Mouse (Mus musculus): Measurements from ENCODE around the gene Cux2. TPM values are rescaled to one million over a fixed set of nuclear protein-coding genes. Genes with fewer than 3 reads are reported as not detected.

Cux2 gene
- polyA plus RNA-seq (2015; fragmentation: Nextera tagmentation; extraction: Ambion mirVana), result 1.4 and 3.1 TPM in 2 replicates

- Histone ChIP-seq H3K9me3 (replicated peaks; ENCODE audit: control insufficient read depth, low read length) (no peaks in the 10 kb centered on the region), H3K4me1 (ENCODE audit: control insufficient read depth, low read depth, low read length) (peaks cover 2% of the 10 kb centered on the region; the same call in 1 of the 2 replicates), H3K9ac (ENCODE audit: low read depth, low read length) (peak within 1 kb of the TSS; percentile 18; the same call in 1 of the 2 replicates), H3K4me3 (ENCODE audit: low read depth, low read length) (peak within 1 kb of the TSS; percentile 65), H3K27ac (ENCODE audit: low read length) (no peak within 1 kb of the TSS), H3K4me2 (ENCODE audit: low read depth, low read length) (peak within 1 kb of the TSS; percentile 59), H3K27me3 (ENCODE audit: control insufficient read depth, insufficient read depth, low read depth, low read length) (peaks cover 55% of the 10 kb centered on the region), H3K36me3 (ENCODE audit: control insufficient read depth, insufficient read depth) (no peaks in the 10 kb centered on the region)
- under 1% methylated on average over 82 of the region's 90 CpGs for WGBS (ENCODE audit: insufficient replicate concordance)
- peak; percentile 69 for ATAC-seq (ENCODE audit: low read depth)
Measured at GRCm38 (mm10) chr5:122050017-122050831, at the start of gene Cux2. TSS of gene Cux2 (minus strand) at chr5:122050102.

DNA sequence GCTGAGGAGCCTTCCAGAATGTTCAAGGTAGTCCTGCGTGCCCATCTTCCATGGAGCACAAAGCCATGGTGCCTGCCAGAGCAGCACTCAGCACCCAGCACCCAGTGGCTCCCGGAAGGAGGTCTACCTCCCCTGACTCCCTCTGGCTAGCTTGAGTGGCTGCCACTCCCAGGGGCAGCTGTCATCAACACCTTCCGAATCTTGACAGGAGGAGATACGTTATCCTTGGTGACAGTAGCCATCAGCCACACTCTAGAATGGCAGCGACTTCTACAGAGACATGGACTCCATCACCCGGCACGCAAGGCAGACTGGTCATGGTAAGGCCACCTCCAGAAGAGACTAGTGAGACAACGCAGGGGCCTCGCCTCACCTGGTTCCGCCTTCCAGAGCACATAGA is 44.5 kb upstream of the Cux2 start:
- no peak overlapping the region for H3K9ac ChIP-seq (ENCODE audit: low read depth, low read length)
- H3K4me3 ChIP-seq (ENCODE audit: low read depth, low read length), result no peak overlapping the region
- H3K27ac ChIP-seq (ENCODE audit: low read length), result no peak overlapping the region
- H3K4me1 ChIP-seq (ENCODE audit: control insufficient read depth, low read depth, low read length), result no peaks in the 10 kb centered on the region
- WGBS (ENCODE audit: insufficient replicate concordance), result 74% methylated on average over 10 of the region's 10 CpGs
- ATAC-seq (ENCODE audit: low read depth), result no peak
- H3K9me3 ChIP-seq (replicated peaks; ENCODE audit: control insufficient read depth, low read length), result no peaks in the 10 kb centered on the region
- no peaks in the 10 kb centered on the region for H3K36me3 ChIP-seq (ENCODE audit: control insufficient read depth, insufficient read depth)
- H3K4me2 ChIP-seq (ENCODE audit: low read depth, low read length), result no peak overlapping the region
- no peaks in the 10 kb centered on the region for H3K27me3 ChIP-seq (ENCODE audit: control insufficient read depth, insufficient read depth, low read depth, low read length)

DNA sequence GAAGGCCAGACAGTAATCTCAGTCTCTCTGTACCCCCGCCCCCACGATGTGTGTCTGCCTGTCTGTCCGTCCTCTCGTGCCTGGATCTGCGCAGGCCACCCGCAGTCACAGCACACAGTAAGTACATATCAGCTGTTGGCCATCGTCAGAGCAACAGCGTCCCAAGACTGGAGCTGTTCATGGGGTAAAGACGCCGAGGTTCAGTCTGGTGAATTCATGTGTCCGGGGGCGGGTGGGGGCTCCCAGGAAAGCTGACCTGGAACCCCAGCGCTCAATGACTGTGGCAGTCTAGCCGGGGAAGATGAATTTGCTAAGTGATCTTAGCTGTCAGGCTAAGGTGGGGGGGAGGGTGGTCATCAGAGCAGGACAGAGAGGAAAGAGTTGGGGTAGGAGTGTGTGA is 43.8 kb upstream of the Cux2 start:
- H3K4me3 ChIP-seq (ENCODE audit: low read depth, low read length), result no peak overlapping the region
- no peaks in the 10 kb centered on the region for H3K9me3 ChIP-seq (replicated peaks; ENCODE audit: control insufficient read depth, low read length)
- no peak overlapping the region for H3K9ac ChIP-seq (ENCODE audit: low read depth, low read length)
- WGBS (ENCODE audit: insufficient replicate concordance), result 71% methylated on average over 14 of the region's 14 CpGs
- H3K36me3 ChIP-seq (ENCODE audit: control insufficient read depth, insufficient read depth), result no peaks in the 10 kb centered on the region
- H3K4me2 ChIP-seq (ENCODE audit: low read depth, low read length), result no peak overlapping the region
- ATAC-seq (ENCODE audit: low read depth), result no peak
- H3K27ac ChIP-seq (ENCODE audit: low read length), result no peak overlapping the region
- H3K27me3 ChIP-seq (ENCODE audit: control insufficient read depth, insufficient read depth, low read depth, low read length), result no peaks in the 10 kb centered on the region
- H3K4me1 ChIP-seq (ENCODE audit: control insufficient read depth, low read depth, low read length), result no peaks in the 10 kb centered on the region

DNA sequence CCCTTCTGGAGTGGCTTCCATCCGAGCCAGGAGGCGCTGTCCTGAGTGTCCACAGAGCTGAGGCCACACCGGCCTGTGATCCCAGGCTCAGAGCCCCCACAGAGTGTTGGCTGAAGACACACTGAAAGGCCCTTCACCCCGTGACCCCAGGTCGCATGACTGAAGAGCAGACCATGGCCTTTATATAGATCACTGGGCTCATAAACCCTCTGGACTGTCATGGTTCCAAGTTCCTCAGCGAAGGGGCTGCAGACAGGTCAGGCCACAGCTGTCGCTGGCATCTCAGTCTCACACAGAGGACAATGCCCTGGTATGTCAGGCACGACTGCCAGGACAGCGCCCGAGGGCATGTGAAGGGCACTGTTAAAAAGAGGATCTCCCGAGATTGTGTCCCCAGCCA is 42.9 kb upstream of the Cux2 start:
- H3K9ac ChIP-seq (ENCODE audit: low read depth, low read length), result no peak overlapping the region
- no peaks in the 10 kb centered on the region for H3K4me1 ChIP-seq (ENCODE audit: control insufficient read depth, low read depth, low read length)
- no peaks in the 10 kb centered on the region for H3K9me3 ChIP-seq (replicated peaks; ENCODE audit: control insufficient read depth, low read length)
- no peak for ATAC-seq (ENCODE audit: low read depth)
- H3K27ac ChIP-seq (ENCODE audit: low read length), result no peak overlapping the region
- H3K27me3 ChIP-seq (ENCODE audit: control insufficient read depth, insufficient read depth, low read depth, low read length), result no peaks in the 10 kb centered on the region
- H3K4me3 ChIP-seq (ENCODE audit: low read depth, low read length), result no peak overlapping the region
- 63% methylated on average over 11 of the region's 11 CpGs for WGBS (ENCODE audit: insufficient replicate concordance)
- H3K4me2 ChIP-seq (ENCODE audit: low read depth, low read length), result no peak overlapping the region
- H3K36me3 ChIP-seq (ENCODE audit: control insufficient read depth, insufficient read depth), result no peaks in the 10 kb centered on the region

- WGBS (ENCODE audit: insufficient replicate concordance), result 15% methylated on average over 15 of the region's 15 CpGs
- Histone ChIP-seq H3K4me2 (ENCODE audit: low read depth, low read length) (no peak overlapping the region), H3K36me3 (ENCODE audit: control insufficient read depth, insufficient read depth) (no peaks in the 10 kb centered on the region), H3K27me3 (ENCODE audit: control insufficient read depth, insufficient read depth, low read depth, low read length) (no peaks in the 10 kb centered on the region), H3K27ac (ENCODE audit: low read length) (no peak overlapping the region), H3K9me3 (replicated peaks; ENCODE audit: control insufficient read depth, low read length) (no peaks in the 10 kb centered on the region), H3K4me3 (ENCODE audit: low read depth, low read length) (no peak overlapping the region), H3K4me1 (ENCODE audit: control insufficient read depth, low read depth, low read length) (no peaks in the 10 kb centered on the region), H3K9ac (ENCODE audit: low read depth, low read length) (no peak overlapping the region)
- no peak for ATAC-seq (ENCODE audit: low read depth)
Measured at GRCm38 (mm10) chr5:122091070-122091469, 41.2 kb upstream of the Cux2 start.

- no peak for ATAC-seq (ENCODE audit: low read depth)
- 69% methylated on average over 8 of the region's 8 CpGs for WGBS (ENCODE audit: insufficient replicate concordance)
- no peaks in the 10 kb centered on the region; the same call in 1 of the 2 replicates for H3K4me1 ChIP-seq (ENCODE audit: control insufficient read depth, low read depth, low read length)
- H3K36me3 ChIP-seq (ENCODE audit: control insufficient read depth, insufficient read depth), result no peaks in the 10 kb centered on the region
- H3K9ac ChIP-seq (ENCODE audit: low read depth, low read length), result no peak overlapping the region
- no peak overlapping the region for H3K27ac ChIP-seq (ENCODE audit: low read length)
- H3K4me2 ChIP-seq (ENCODE audit: low read depth, low read length), result no peak overlapping the region
- H3K4me3 ChIP-seq (ENCODE audit: low read depth, low read length), result no peak overlapping the region
- H3K9me3 ChIP-seq (replicated peaks; ENCODE audit: control insufficient read depth, low read length), result no peaks in the 10 kb centered on the region
- no peaks in the 10 kb centered on the region for H3K27me3 ChIP-seq (ENCODE audit: control insufficient read depth, insufficient read depth, low read depth, low read length)
Measured at GRCm38 (mm10) chr5:122089664-122090063, 39.8 kb upstream of the Cux2 start.

- peak; percentile 11; the same call in 1 of the 2 replicates for ATAC-seq (ENCODE audit: low read depth)
- H3K36me3 ChIP-seq (ENCODE audit: control insufficient read depth, insufficient read depth), result no peaks in the 10 kb centered on the region
- WGBS (ENCODE audit: insufficient replicate concordance), result 1% methylated on average over 5 of the region's 5 CpGs
Measured at GRCm38 (mm10) chr5:122088917-122089316, 39.0 kb upstream of the Cux2 start.

GRCm38 (mm10) chr5:122086121-122086520 is 36.2 kb upstream of the Cux2 start:
- H3K36me3 ChIP-seq (ENCODE audit: control insufficient read depth, insufficient read depth), result no peaks in the 10 kb centered on the region
- ATAC-seq (ENCODE audit: low read depth), result no peak
- no peak overlapping the region for H3K27ac ChIP-seq (ENCODE audit: low read length)
- no peak overlapping the region for H3K4me2 ChIP-seq (ENCODE audit: low read depth, low read length)
- H3K4me1 ChIP-seq (ENCODE audit: control insufficient read depth, low read depth, low read length), result no peaks in the 10 kb centered on the region; the same call in 1 of the 2 replicates
- 48% methylated on average over 3 of the region's 3 CpGs for WGBS (ENCODE audit: insufficient replicate concordance)
- no peak overlapping the region for H3K9ac ChIP-seq (ENCODE audit: low read depth, low read length)
- H3K27me3 ChIP-seq (ENCODE audit: control insufficient read depth, insufficient read depth, low read depth, low read length), result no peaks in the 10 kb centered on the region
- H3K4me3 ChIP-seq (ENCODE audit: low read depth, low read length), result no peak overlapping the region
- H3K9me3 ChIP-seq (replicated peaks; ENCODE audit: control insufficient read depth, low read length), result no peaks in the 10 kb centered on the region

More at GRCm38 (mm10) chr5:122088917-122089316, 39.0 kb upstream of the Cux2 start:
- no peak overlapping the region for H3K27ac ChIP-seq (ENCODE audit: low read length)
- no peaks in the 10 kb centered on the region for H3K27me3 ChIP-seq (ENCODE audit: control insufficient read depth, insufficient read depth, low read depth, low read length)
- no peak overlapping the region for H3K4me2 ChIP-seq (ENCODE audit: low read depth, low read length)
- H3K9me3 ChIP-seq (replicated peaks; ENCODE audit: control insufficient read depth, low read length), result no peaks in the 10 kb centered on the region
- H3K4me1 ChIP-seq (ENCODE audit: control insufficient read depth, low read depth, low read length), result no peaks in the 10 kb centered on the region; the same call in 1 of the 2 replicates
- H3K4me3 ChIP-seq (ENCODE audit: low read depth, low read length), result no peak overlapping the region
- no peak overlapping the region for H3K9ac ChIP-seq (ENCODE audit: low read depth, low read length)

GRCm38 (mm10) chr5:122085291-122085690 is 35.4 kb upstream of the Cux2 start:
- H3K4me1 ChIP-seq (ENCODE audit: control insufficient read depth, low read depth, low read length), result no peaks in the 10 kb centered on the region; the same call in 1 of the 2 replicates
- no peak overlapping the region for H3K4me2 ChIP-seq (ENCODE audit: low read depth, low read length)
- no peak overlapping the region for H3K4me3 ChIP-seq (ENCODE audit: low read depth, low read length)
- no peak for ATAC-seq (ENCODE audit: low read depth)
- no peaks in the 10 kb centered on the region for H3K9me3 ChIP-seq (replicated peaks; ENCODE audit: control insufficient read depth, low read length)
- no peaks in the 10 kb centered on the region for H3K36me3 ChIP-seq (ENCODE audit: control insufficient read depth, insufficient read depth)
- H3K27ac ChIP-seq (ENCODE audit: low read length), result no peak overlapping the region
- WGBS (ENCODE audit: insufficient replicate concordance), result 71% methylated on average over 7 of the region's 7 CpGs
- no peaks in the 10 kb centered on the region for H3K27me3 ChIP-seq (ENCODE audit: control insufficient read depth, insufficient read depth, low read depth, low read length)
- no peak overlapping the region for H3K9ac ChIP-seq (ENCODE audit: low read depth, low read length)
